Comparison of ENCODE assay signal across 19 mouse cellular contexts in genomic region chr8:79379971-79380370, GRCm38 (mm10).
"Had no signal": no experiment of that assay in that cellular context is flagged by ENCODE, and none has a peak within 500 bp of the region (broad histone marks: within the 10 kb centered on the region; RNA-seq: fewer than 3 reads in every experiment).

No protein-coding gene starts in this region.

- H3K4me2 ChIP-seq: limb, embryonic 13.5 days; liver, embryonic 13.5 days; lung, embryonic 14.5 days; midbrain, embryonic 12.5 days; midbrain, embryonic 15.5 days; neural tube, embryonic 12.5 days; neural tube, embryonic 15.5 days had no signal

- ATAC-seq: lung, postnatal 0 days; midbrain, embryonic 15.5 days had no signal

- H3K9ac ChIP-seq: limb, embryonic 13.5 days; liver, embryonic 13.5 days; lung, embryonic 14.5 days; midbrain, embryonic 12.5 days; midbrain, embryonic 15.5 days; neural tube, embryonic 12.5 days; neural tube, embryonic 15.5 days had no signal

- H3K9me3 ChIP-seq: limb, embryonic 10.5 days; limb, embryonic 13.5 days; liver, embryonic 13.5 days; midbrain, embryonic 12.5 days; midbrain, embryonic 15.5 days; neural tube, embryonic 12.5 days; neural tube, embryonic 15.5 days had no signal

- H3K36me3 ChIP-seq: liver, embryonic 13.5 days; midbrain, embryonic 12.5 days; midbrain, embryonic 15.5 days; neural tube, embryonic 15.5 days had no signal

- H3K27me3 ChIP-seq: limb, embryonic 13.5 days; midbrain, embryonic 12.5 days; midbrain, embryonic 15.5 days; neural tube, embryonic 12.5 days; neural tube, embryonic 15.5 days had no signal

- DNase-seq: kidney, adult 18-20 months; layer of hippocampus, adult 9-11 months; liver; liver, embryonic 13.5 days; lung, embryonic 14.5 days; right cerebral cortex, adult 18-20 months; right cerebral cortex, postnatal 14 days; right cerebral cortex, postnatal 4 days; thymus, postnatal 25 days had no signal

- H3K4me3 ChIP-seq: layer of hippocampus, adult 2 months; limb, embryonic 10.5 days; limb, embryonic 13.5 days; liver, embryonic 13.5 days; midbrain, embryonic 12.5 days; midbrain, embryonic 15.5 days; neural tube, embryonic 12.5 days; neural tube, embryonic 15.5 days had no signal

- H3K27ac ChIP-seq: layer of hippocampus, adult 2 months; limb, embryonic 10.5 days; limb, embryonic 13.5 days; liver, embryonic 13.5 days; macrophage; midbrain, embryonic 12.5 days; midbrain, embryonic 15.5 days; neural tube, embryonic 12.5 days; neural tube, embryonic 15.5 days; stomach, postnatal 0 days had no signal
